Mouse (Mus musculus): ENCODE results near the gene Hipk2. TPM values are rescaled to one million over a fixed set of nuclear protein-coding genes. Genes with fewer than 3 reads are reported as not detected.

Hipk2 gene
- total and polyA plus RNA-seq, 3 experiments = 3.9 to 85.1 (median 14.1) TPM

DNA sequence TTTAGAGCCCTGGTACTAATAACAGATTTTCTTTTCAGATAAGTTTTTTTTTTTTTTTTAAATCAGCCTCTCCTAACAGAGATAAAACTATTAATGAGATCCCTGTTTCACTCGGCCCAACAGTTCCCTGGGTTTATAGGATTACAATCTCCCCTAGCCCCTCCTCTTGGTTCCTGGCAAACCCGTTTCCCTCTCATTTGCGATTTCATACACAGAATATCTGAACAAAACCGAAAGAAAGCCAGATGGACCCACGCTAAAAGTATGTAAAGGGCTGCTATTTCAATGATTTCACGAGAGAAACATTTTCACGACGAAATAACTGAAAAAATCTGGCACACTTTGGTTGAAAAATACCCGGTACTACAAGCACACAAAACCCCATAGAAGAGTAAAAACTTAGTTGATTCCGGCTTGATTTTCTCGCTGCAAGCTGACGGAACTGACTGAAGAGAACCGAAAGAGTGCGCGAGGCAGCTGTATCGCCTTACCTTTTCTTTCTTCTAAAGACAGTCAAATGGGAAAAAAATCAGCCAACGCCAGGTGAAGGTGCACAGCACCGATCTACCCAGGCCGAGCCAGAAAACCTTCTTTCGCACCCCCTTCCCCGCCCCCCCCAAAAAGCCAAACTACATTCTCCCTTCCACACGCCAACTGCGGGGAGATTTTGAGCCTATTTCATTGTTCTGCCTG, 1.3 kb downstream of the Hipk2 start:
- Histone ChIP-seq H3K4me3 (ENCODE audit: control insufficient read depth in 1 of 2, insufficient read depth in 1 of 2, low read depth in 2 of 2, low read length in 2 of 2) (peak overlapping the region; percentile 74 to 88), H3K9ac (ENCODE audit: control insufficient read depth, low read depth, low read length, poor library complexity, severe bottlenecking) (peak overlapping the region; percentile 91), H3K27me3 (ENCODE audit: control insufficient read depth in 1 of 2, insufficient read depth in 2 of 2, low read length in 2 of 2) (peaks cover 9 to 12% of the 10 kb centered on the region in 2 experiments), H3K27ac (ENCODE audit: control insufficient read depth, low read depth, low read length) (peak overlapping the region; percentile 80), H3K36me3 (ENCODE audit: control insufficient read depth in 1 of 2, insufficient read depth in 2 of 2, low read length in 2 of 2) (no peaks in the 10 kb centered on the region), H3K79me2 (ENCODE audit: control insufficient read depth, insufficient read depth, low read length, poor library complexity) (peaks cover 11% of the 10 kb centered on the region), H3K4me1 (ENCODE audit: control insufficient read depth in 1 of 2, insufficient read depth in 2 of 2, low read length in 2 of 2) (peaks cover 0 to 4% of the 10 kb centered on the region in 2 experiments; a peak in 1 of 4 replicates), H3K9me3 (replicated peaks; ENCODE audit: insufficient read depth, low read length) (no peaks in the 10 kb centered on the region)
- peak; percentile 74 for DNase-seq (ENCODE audit: low read depth, low spot score)
- TF ChIP-seq MYB (IDR thresholded peaks at IDR 0.05; ENCODE audit: low read depth, low read length) = no peak
- TF ChIP-seq CHD1 (IDR thresholded peaks at IDR 0.05; ENCODE audit: low read depth, low read length) = peak; percentile 80; the same call in 1 of the 2 replicates
- TF ChIP-seq UBTF (IDR thresholded peaks at IDR 0.05; ENCODE audit: borderline replicate concordance, insufficient read depth, low read depth, low read length) = 0 out of 2 replicates have a peak, but pooled peaks have one; percentile 62
- 0 out of 2 replicates have a peak, but pooled peaks have one; percentile 44 for TF ChIP-seq MYC (IDR thresholded peaks at IDR 0.05; ENCODE audit: low read depth, low read length)
- peak; percentile 16 for TF ChIP-seq SIN3A (IDR thresholded peaks at IDR 0.05; ENCODE audit: low read length)
- TF ChIP-seq MXI1 (IDR thresholded peaks at IDR 0.05; ENCODE audit: low read depth, low read length) = peak; percentile 45; the same call in 1 of the 2 replicates
- TF ChIP-seq POLR2AphosphoS5 (IDR thresholded peaks at IDR 0.05; ENCODE audit: borderline replicate concordance, low read depth, low read length) = no peak
- peak; percentile 35; the same call in 1 of the 2 replicates for TF ChIP-seq MAZ (IDR thresholded peaks at IDR 0.05; ENCODE audit: low read depth, low read length)
- TF ChIP-seq SMC3 (IDR thresholded peaks at IDR 0.05; ENCODE audit: low read depth, low read length) = 0 out of 2 replicates have a peak, but pooled peaks have one; percentile 18
- no peak for TF ChIP-seq TBP (IDR thresholded peaks at IDR 0.05; ENCODE audit: low read depth, low read length)
- TF ChIP-seq MAX (IDR thresholded peaks at IDR 0.05; ENCODE audit: low read length) = no peak
- TF ChIP-seq ZNF384 (IDR thresholded peaks at IDR 0.05; ENCODE audit: low read depth, low read length) = peak; percentile 87
- peak; percentile 56 for TF ChIP-seq GATA1 (IDR thresholded peaks at IDR 0.05; ENCODE audit: low read depth, low read length)

GRCm38 (mm10) chr6:38874035-38874434, 1.9 kb downstream of the Hipk2 start:
- Histone ChIP-seq H3K79me2 (ENCODE audit: control insufficient read depth, insufficient read depth, low read length, poor library complexity) (peaks cover 11% of the 10 kb centered on the region), H3K4me1 (ENCODE audit: control insufficient read depth in 1 of 2, insufficient read depth in 2 of 2, low read length in 2 of 2) (peaks cover 0 to 4% of the 10 kb centered on the region in 2 experiments; a peak in 1 of 4 replicates), H3K27ac (ENCODE audit: control insufficient read depth, low read depth, low read length) (peak overlapping the region; percentile 67), H3K27me3 (ENCODE audit: control insufficient read depth in 1 of 2, insufficient read depth in 2 of 2, low read length in 2 of 2) (peaks cover 6 to 10% of the 10 kb centered on the region in 2 experiments), H3K9ac (ENCODE audit: control insufficient read depth, low read depth, low read length, poor library complexity, severe bottlenecking) (peak overlapping the region; percentile 91), H3K9me3 (replicated peaks; ENCODE audit: insufficient read depth, low read length) (no peaks in the 10 kb centered on the region), H3K4me3 (ENCODE audit: control insufficient read depth in 1 of 2, insufficient read depth in 1 of 2, low read depth in 2 of 2, low read length in 2 of 2) (peak overlapping the region; percentile 74 to 88), H3K36me3 (ENCODE audit: control insufficient read depth in 1 of 2, insufficient read depth in 2 of 2, low read length in 2 of 2) (no peaks in the 10 kb centered on the region)
- TF ChIP-seq ETS1 (IDR thresholded peaks at IDR 0.05; ENCODE audit: low read depth, low read length) (0 out of 2 replicates have a peak, but pooled peaks have one; percentile 2), E2F4 (IDR thresholded peaks at IDR 0.05; ENCODE audit: borderline replicate concordance, low read depth, low read length) (no peak), POLR2AphosphoS5 (IDR thresholded peaks at IDR 0.05; ENCODE audit: borderline replicate concordance, low read depth, low read length) (no peak), RAD21 (IDR thresholded peaks at IDR 0.05; ENCODE audit: low read depth, low read length) (peak; percentile 58), ZNF384 (IDR thresholded peaks at IDR 0.05; ENCODE audit: low read depth, low read length) (no peak), NELFE (IDR thresholded peaks at IDR 0.05; ENCODE audit: low read depth, low read length) (no peak), KAT2A (conservative IDR thresholded peaks at IDR 0.05; ENCODE audit: low read depth, low read length) (no peak), TCF12 (IDR thresholded peaks at IDR 0.05; ENCODE audit: low read depth, low read length) (no peak), ZC3H11A (IDR thresholded peaks at IDR 0.05; ENCODE audit: low read depth, low read length) (peak; percentile 65), CHD1 (IDR thresholded peaks at IDR 0.05; ENCODE audit: low read depth, low read length) (no peak), CTCF (IDR thresholded peaks at IDR 0.05 in 2 of 3, conservative IDR thresholded peaks at IDR 0.05 in 1 of 3; ENCODE audit: control insufficient read depth in 1 of 3, insufficient read depth in 1 of 3, low read depth in 2 of 3, low read length in 3 of 3, poor library complexity in 1 of 3, severe bottlenecking in 1 of 3) (peak; percentile 11 to 76 (median 63); a peak in 4 of 6 replicates), TBP (IDR thresholded peaks at IDR 0.05; ENCODE audit: low read depth, low read length) (peak; percentile 46; the same call in 1 of the 2 replicates), MXI1 (IDR thresholded peaks at IDR 0.05; ENCODE audit: low read depth, low read length) (no peak; the same call in 1 of the 2 replicates), MAZ (IDR thresholded peaks at IDR 0.05; ENCODE audit: low read depth, low read length) (no peak), SMC3 (IDR thresholded peaks at IDR 0.05; ENCODE audit: low read depth, low read length) (peak; percentile 89)
- DNase-seq (ENCODE audit: low read depth, low spot score) = peak; percentile 81
